Mouse (Mus musculus) heart, postnatal 0 days (tissue): ENCODE data around the gene Gramd2. TPM values are rescaled to one million over a fixed set of nuclear protein-coding genes. Genes with fewer than 3 reads are reported as not detected.

ENCODE experiments used
- ATAC-seq: fragments of 200-750 bp; cut with Nextera tagmentation; 2 replicates; pipeline ENCODE4 v1.8.0; 2017; ENCODE audit warnings: low read depth, moderate number of reproducible peaks, moderate library complexity; ENCODE audit not compliant: insufficient read depth
- DNase-seq: peaks from one replicate; pipeline ENCODE4 v3.0.0-alpha.2; 2016; ENCODE audit warnings: low spot score
- H3K27ac ChIP-seq: fragments of 300-500 bp; sonication (generic); 2 replicates; pipeline ENCODE4 v1.5.1; 2014; ENCODE audit warnings: low read depth, mild to moderate bottlenecking
- H3K27me3 ChIP-seq: fragments of 300-500 bp; sonication (generic); 2 replicates; pipeline ENCODE4 v1.6.1; 2014; ENCODE audit warnings: low read length, mixed read lengths; ENCODE audit not compliant: control insufficient read depth, insufficient read depth
- H3K36me3 ChIP-seq: fragments of 300-500 bp; sonication (generic); replicated peaks from 2 replicates; pipeline ENCODE4 v1.6.1; 2014; ENCODE audit warnings: low read length, mixed read lengths; ENCODE audit not compliant: control insufficient read depth, insufficient read depth
- H3K4me1 ChIP-seq: fragments of 300-500 bp; sonication (generic); 2 replicates; pipeline ENCODE4 v1.6.1; 2014; ENCODE audit warnings: antibody characterized with exemption; ENCODE audit not compliant: control insufficient read depth, insufficient read depth
- H3K4me2 ChIP-seq: fragments of 300-500 bp; sonication (generic); 2 replicates; pipeline ENCODE4 v1.6.1; 2014; ENCODE audit warnings: low read depth, mild to moderate bottlenecking, low read length, moderate library complexity
- H3K4me3 ChIP-seq: fragments of 300-500 bp; sonication (generic); 2 replicates; pipeline ENCODE4 v1.5.1; 2014; ENCODE audit warnings: low read depth, low read length
- H3K9ac ChIP-seq: fragments of 300-500 bp; sonication (generic); replicated peaks from 2 replicates; pipeline ENCODE4 v1.6.1; 2014; ENCODE audit warnings: low read depth, low read length, mixed read lengths
- H3K9me3 ChIP-seq: fragments of 300-500 bp; sonication (generic); replicated peaks from 2 replicates; pipeline ENCODE4 v1.6.1; 2016; ENCODE audit warnings: low read length; ENCODE audit not compliant: control insufficient read depth
- CTCF ChIP-seq: IDR thresholded peaks from 2 replicates; pipeline ENCODE4 v1.5.1; 2016; ENCODE audit warnings: antibody characterized with exemption, control low read depth, low read depth
- EP300 ChIP-seq: IDR thresholded peaks from 2 replicates; pipeline ENCODE4 v1.6.1; 2016; ENCODE audit warnings: antibody characterized with exemption, low read depth
- WGBS: fragments of 180-500 bp; shearing (Covaris S2); extraction: QIAGEN DNeasy Blood & Tissue Kit; methylation state at CpG from one replicate; pipeline ENCODE4 v1.1.7; 2014; 5-methylcytosine and 5-hydroxymethylcytosine counted together
- polyA plus RNA-seq: library from polyadenylated mRNA; unstranded; fragments of >200 nt; fragmentation: Nextera tagmentation; extraction: Ambion mirVana; gene quantifications from 2 replicates; pipeline ENCODE4 v1.2.1, GENCODE M21; 2015
- total RNA-seq: library from RNA; depleted of rRNA; stranded (reverse); fragments of >200 nt; gene quantifications from 2 replicates; pipeline ENCODE4 v1.2.3, GENCODE M21; 2014; ENCODE audit warnings: low replicate concordance

The Gramd2 gene
- total and polyA plus RNA-seq, 2 experiments from 2014 or later, result 0.16 TPM; not detected in 1

DNA sequence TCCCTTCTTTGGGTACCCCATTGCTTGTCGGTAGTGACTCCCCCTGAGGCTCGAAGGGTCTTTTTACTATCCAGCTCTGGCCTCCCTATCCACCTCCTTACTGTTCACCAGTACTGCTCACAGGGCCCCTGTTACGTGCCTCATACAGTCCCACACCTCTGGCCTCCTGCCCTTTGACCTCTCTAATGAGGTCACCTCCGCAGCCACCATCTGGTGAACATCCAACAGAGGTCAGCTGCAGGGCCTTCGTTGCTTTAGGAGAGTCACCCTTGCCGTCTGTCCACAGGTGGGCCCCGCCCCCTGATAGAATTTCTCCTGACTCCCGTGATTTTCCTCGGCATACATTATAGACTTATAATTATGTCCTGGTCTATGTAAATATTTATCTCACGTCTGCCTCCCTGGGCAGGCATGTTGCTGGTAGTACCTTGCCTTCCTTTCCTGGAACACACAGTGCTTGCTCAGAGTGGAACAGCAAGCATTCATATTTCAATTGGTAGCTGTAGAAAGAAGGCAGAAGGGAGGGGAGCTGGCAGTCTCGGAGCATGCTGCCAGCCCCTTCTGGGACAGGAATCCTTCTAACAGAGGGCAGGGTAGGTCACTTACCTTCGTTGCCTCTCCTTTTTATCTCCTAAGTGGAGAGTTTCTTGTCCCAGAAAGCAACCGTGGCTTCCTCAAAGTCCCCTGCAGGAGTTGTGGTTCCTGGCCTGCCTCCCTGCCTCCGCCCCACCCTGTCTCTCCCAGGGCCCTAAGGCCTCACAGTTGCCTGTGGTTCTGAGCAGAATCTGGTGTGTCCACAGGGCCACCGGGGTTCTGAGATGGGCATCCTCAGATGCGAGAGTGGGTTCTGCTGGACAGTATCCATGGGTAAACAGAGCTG is 14.9 kb downstream of the Gramd2 start:
- H3K4me2 ChIP-seq, result no peak overlapping the region
- peaks cover 5% of the 10 kb centered on the region for H3K4me1 ChIP-seq
- H3K4me3 ChIP-seq, result no peak overlapping the region
- 0 out of 2 replicates have a peak overlapping the region, but pooled peaks have one; percentile 7 for H3K9ac ChIP-seq
- H3K27me3 ChIP-seq, result no peaks in the 10 kb centered on the region
- H3K36me3 ChIP-seq, result no peaks in the 10 kb centered on the region
- ATAC-seq, result no peak
- 49% methylated on average over 16 of the region's 16 CpGs for WGBS
- peak overlapping the region; percentile 53 for H3K27ac ChIP-seq
- no peaks in the 10 kb centered on the region for H3K9me3 ChIP-seq
- no peak for DNase-seq
- TF ChIP-seq EP300 (no peak), CTCF (no peak)

DNA sequence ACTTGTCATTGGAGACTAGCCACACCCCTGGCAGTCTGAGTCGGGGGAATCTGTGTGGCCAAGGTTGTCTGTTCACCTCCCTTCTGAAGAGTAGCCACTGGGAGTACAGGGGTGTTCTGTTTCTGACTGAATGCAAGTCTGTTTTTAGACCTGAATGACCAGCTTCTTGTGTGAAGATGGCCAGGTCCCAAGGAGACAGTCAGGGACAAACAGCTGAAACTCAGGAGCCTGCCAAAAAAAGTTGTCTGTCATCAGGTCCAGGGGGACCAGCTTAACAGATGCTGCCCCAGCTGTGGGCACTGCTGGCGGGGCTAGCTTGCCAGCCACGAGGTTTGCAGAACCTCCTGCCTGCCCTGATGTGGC is 15.5 kb downstream of the Gramd2 start:
- no peak overlapping the region for H3K4me2 ChIP-seq
- H3K4me1 ChIP-seq, result peaks cover 5% of the 10 kb centered on the region
- TF ChIP-seq EP300 (no peak), CTCF (no peak)
- ATAC-seq (no peak), DNase-seq (no peak)
- H3K9ac ChIP-seq, result 0 out of 2 replicates have a peak overlapping the region, but pooled peaks have one; percentile 7
- 20% methylated on average over 3 of the region's 3 CpGs for WGBS
- H3K27me3 ChIP-seq, result no peaks in the 10 kb centered on the region
- H3K9me3 ChIP-seq, result no peaks in the 10 kb centered on the region
- H3K4me3 ChIP-seq, result no peak overlapping the region
- peak overlapping the region; percentile 53 for H3K27ac ChIP-seq
- no peaks in the 10 kb centered on the region for H3K36me3 ChIP-seq

DNA sequence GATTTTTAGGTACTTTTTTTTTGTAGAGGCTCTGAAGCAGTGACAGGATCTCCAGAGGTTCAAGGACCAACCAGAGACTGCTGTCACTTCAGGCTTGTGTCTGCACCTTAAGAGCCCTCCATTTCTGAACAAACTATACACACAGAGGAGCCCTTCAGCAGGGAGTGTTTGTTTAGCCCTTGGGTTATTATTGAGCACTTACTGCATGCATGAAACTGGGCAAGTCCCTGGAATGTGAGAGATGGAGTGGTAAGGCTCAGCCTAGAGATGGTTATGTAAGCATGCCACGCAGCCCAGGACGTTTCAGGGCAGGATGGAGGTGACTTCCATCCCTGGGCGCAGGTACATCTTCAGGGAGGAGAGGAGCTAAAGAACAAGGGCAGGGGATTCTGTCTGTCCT is 16.4 kb downstream of the Gramd2 start:
- no peak overlapping the region for H3K27ac ChIP-seq
- no peak for ATAC-seq
- WGBS, result 84% methylated on average over 3 of the region's 3 CpGs

GRCm38 (mm10) chr9:59701094-59701493 is 21.1 kb downstream of the Gramd2 start:
- H3K36me3 ChIP-seq, result no peaks in the 10 kb centered on the region
- no peak overlapping the region for H3K9ac ChIP-seq
- TF ChIP-seq EP300, result no peak
- no peak for TF ChIP-seq CTCF
- 74% methylated on average over 7 of the region's 7 CpGs for WGBS
- DNase-seq (no peak), ATAC-seq (no peak)
- no peak overlapping the region for H3K27ac ChIP-seq
- no peak overlapping the region for H3K4me2 ChIP-seq
- H3K4me3 ChIP-seq, result no peak overlapping the region
- H3K27me3 ChIP-seq, result no peaks in the 10 kb centered on the region
- no peaks in the 10 kb centered on the region for H3K9me3 ChIP-seq
- no peaks in the 10 kb centered on the region for H3K4me1 ChIP-seq

More for the DNA sequence above, 16.4 kb downstream of the Gramd2 start:
- Histone ChIP-seq H3K9ac (no peak overlapping the region), H3K4me1 (peaks cover 5% of the 10 kb centered on the region), H3K36me3 (no peaks in the 10 kb centered on the region), H3K27me3 (no peaks in the 10 kb centered on the region), H3K4me2 (no peak overlapping the region), H3K9me3 (no peaks in the 10 kb centered on the region), H3K4me3 (no peak overlapping the region)
- DNase-seq, result no peak
- no peak for TF ChIP-seq CTCF
- TF ChIP-seq EP300, result no peak

DNA sequence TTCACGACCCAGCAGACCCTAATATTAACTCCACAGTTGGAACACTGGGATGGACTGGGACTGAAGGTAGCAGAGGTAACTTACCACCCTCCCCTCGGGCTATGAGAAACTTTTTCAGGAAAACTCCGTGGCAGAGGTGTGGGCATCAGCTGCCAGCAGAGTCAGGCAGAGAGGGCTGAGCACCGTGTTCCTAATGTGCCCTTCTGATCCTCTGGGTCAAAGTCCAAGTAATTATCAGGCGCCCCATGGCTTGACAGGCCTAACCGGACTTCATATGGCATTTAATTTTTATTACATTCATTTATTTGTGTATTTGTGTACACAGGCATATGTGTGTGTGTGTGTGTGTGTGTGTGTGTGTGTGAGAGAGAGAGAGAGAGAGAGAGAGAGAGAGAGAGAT is 23.2 kb downstream of the Gramd2 start:
- H3K4me3 ChIP-seq, result no peak overlapping the region
- H3K27ac ChIP-seq, result no peak overlapping the region
- no peaks in the 10 kb centered on the region for H3K4me1 ChIP-seq
- ATAC-seq (no peak), DNase-seq (no peak)
- no peak overlapping the region for H3K4me2 ChIP-seq
- no peaks in the 10 kb centered on the region for H3K36me3 ChIP-seq
- H3K9me3 ChIP-seq, result no peaks in the 10 kb centered on the region
- no peak overlapping the region for H3K9ac ChIP-seq
- 73% methylated on average over 6 of the region's 6 CpGs for WGBS
- H3K27me3 ChIP-seq, result no peaks in the 10 kb centered on the region
- no peak for TF ChIP-seq CTCF
- no peak for TF ChIP-seq EP300
